Mouse (Mus musculus) mesoderm, embryonic 11.5 days (tissue): ENCODE measurements around the gene Olfr312.
"Not testable (repeated sequence)": the region's sequence is repeated elsewhere in the genome, so short reads cannot be mapped to it uniquely, and the experiment has no call there.

ENCODE experiments used
- DNase-seq: peaks from one replicate; pipeline ENCODE4 v3.0.0-alpha.2; 2012; ENCODE audit warnings: low read depth, low spot score

Gene Olfr312

GRCm38 (mm10) chr11:58828937-58829336, at the start of gene Olfr312:
Gene Olfr312 (plus strand): TSS chr11:58829237.
- DNase-seq, result not testable (repeated sequence)

DNA sequence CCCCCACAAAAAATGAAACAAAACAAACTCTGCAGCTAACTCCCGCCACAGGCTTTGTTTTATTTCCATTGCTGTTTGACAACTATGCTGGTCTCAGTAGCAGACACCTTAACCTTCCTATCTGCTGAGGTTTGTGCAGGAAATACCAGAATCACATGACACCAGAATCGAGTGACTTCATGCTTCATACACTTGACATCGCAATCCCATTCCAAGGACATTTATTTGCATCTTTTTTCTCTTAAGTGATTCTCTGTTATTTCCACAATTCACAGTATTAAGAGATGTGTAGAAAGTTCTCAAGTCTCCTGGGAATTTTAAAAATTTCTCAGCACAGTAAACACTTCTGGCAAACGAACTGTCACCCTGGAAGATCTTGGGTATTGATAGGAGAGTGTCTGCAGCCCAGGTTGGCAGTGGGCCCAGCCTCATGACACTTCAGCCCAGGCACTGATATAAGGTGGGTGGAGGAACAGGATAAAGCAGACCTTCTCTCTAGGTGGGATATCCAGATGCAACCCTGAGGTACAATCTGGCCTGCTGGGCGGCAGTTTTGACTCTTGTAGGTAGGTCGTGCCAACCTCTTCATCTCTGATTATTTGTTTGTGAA, 46.5 kb upstream of the Olfr312 start, which contains the start of gene Olfr314:
Olfr314 (plus strand) TSS at position 473 of the 610 bp plus-strand sequence.
- no peak for DNase-seq

DNA sequence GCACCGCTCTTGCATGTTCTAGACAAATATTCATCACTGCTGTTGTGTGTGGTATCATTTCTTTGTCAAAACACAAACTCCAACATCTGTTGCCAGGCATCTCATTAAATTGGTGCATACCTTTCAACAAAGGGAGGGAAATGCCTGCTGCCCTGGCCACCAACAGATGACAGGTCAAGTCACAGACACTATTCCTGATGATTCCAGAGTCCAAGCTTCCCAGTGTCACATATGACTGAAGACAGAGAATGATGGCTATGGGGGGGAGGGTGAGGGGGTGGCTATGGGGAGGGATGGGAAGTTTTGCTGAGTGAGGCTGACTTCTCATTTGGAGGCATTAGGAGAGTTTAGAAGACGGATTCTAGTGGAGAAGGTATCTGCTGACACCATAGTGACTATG, 44.9 kb upstream of the Olfr312 start:
- DNase-seq, result no peak

DNA sequence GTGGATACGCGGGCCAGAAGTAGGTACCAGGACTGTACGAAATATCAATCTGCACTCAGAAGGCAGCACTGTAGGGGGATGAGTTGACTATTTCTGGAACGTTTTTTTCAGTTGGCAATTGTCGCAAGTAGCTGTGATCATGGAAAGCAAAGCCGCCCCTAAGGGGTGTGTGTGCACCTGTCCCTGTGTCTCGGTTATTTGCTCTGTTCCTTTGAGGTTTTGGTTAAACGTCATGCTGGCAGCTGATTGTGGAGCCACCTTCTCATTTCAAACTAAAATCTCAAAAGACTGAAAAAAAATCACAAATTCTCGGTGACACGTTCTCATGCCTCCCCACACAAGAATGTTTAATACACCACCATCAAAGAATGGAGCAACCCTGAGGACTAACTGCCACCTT, 41.4 kb upstream of the Olfr312 start:
- no peak for DNase-seq

- DNase-seq, result no peak
Observed at GRCm38 (mm10) chr11:58788346-58788745, 40.7 kb upstream of the Olfr312 start.

DNA sequence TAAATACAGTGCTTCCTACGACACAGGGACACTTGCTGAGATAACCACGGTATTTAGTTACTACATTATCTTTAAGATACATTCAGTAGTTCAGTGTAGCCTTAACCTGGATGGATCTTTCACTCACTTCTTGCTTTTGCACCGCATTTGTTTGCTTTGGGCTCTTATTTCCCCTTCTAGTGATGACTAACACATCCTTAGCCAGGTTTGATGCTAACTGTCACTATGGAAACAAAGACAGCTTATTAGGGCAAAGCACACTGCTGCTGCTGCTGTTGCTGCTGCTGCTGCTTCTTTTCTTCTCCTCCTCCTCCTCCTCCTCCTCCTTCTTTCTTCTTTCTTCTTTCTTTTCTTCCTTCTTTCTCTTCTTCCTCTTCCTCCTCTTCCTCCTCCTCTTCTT, 39.5 kb upstream of the Olfr312 start:
- no peak for DNase-seq

- DNase-seq, result no peak
Observed at GRCm38 (mm10) chr11:58790053-58790452, 39.0 kb upstream of the Olfr312 start.

DNA sequence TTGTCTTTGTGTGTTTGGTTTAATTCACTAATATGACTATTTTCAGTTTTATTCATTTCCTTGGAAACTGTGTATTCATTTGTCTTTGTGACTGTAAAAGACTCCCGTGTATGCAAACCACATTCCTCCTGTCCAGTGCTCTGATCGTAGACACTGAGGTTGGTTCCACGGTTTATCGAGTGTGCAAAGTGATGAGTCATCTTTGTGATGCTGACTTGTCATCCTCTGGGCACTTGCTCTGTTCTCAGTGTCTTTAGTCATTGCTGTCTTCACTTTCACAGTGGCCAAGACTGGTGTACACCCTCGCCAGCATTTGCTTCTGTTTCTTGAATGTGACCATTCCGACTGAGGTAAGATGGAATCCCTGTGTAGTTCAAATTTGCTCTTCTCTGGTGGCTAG, 38.4 kb upstream of the Olfr312 start:
- no peak for DNase-seq

GRCm38 (mm10) chr11:58795856-58796255, 33.2 kb upstream of the Olfr312 start:
- DNase-seq, result no peak

- no peak for DNase-seq
Observed at GRCm38 (mm10) chr11:58796850-58797249, 32.2 kb upstream of the Olfr312 start.

DNA sequence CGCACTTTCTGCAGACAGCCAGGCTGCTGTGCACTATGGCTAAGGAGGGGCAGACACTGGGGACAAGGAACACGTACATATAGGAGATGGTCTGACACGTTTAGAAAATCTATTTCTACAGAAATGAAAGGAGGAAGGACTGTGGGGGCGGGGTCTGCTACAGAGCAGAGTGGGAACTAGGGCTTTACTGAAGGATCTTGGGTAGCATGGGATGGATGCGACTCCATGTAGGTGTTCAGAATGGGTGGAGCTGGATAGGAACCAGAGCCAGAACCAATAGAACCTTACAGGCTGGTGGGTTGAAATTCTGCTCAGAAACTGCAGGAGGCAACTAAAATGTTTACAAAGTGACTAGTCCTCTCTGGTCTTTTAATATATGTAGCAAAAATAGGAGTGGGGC, 29.3 kb upstream of the Olfr312 start:
- DNase-seq, result no peak

DNA sequence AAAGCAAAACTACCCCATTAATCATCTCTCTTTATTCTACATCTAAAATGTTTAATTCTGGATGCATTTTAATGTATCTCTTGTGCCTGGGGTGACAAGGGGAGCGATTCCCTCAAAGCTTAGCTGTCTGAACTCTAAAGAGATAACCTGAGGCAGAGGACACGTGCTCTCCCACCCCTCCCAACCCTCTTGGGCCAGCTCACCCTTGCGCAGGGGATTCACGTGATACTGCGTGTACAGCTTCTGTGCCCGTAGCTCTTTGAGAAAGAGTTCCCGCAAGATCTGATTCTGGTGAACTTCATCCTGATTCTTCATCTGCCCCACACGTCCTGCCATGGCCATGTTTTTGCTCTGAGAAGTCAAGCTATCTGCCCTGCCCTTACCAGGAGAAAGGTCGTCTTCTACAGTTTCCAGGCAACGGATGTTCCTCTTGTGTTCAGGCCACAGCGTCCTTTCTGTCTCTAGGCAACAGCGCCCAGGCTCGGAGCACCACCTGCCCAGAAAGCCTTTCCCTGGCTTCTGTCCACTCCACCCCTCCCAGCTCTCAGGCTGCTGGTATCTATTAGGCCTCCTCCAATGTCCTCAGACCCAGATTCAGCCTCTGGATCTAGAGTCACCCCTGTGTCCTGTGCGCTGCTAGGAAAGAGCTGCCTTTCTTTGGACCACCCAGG, 27.3 kb upstream of the Olfr312 start, which contains the start of gene Fam183b:
Fam183b (minus strand) TSS at position 403 of the 671 bp plus-strand sequence.
- peak; percentile 54 for DNase-seq

DNA sequence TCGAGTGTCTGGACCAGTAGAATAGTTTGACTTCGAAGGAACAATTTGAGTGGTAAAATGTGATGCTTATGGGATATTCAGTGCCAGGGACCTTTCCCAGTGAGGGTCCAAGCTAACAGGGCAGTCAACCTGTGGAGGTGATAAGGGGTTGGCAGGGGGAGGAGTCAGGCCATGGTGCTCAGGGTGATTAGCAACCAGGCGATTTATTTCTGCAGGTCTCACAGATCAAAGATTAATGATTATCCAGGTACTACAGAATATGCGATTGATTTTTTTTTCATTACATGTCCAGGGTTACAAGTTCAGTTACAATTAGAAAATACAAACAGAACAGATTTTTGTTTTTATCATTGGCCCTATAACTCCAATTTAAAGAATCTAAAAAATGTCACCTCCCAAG, 25.2 kb upstream of the Olfr312 start:
- DNase-seq, result no peak

DNA sequence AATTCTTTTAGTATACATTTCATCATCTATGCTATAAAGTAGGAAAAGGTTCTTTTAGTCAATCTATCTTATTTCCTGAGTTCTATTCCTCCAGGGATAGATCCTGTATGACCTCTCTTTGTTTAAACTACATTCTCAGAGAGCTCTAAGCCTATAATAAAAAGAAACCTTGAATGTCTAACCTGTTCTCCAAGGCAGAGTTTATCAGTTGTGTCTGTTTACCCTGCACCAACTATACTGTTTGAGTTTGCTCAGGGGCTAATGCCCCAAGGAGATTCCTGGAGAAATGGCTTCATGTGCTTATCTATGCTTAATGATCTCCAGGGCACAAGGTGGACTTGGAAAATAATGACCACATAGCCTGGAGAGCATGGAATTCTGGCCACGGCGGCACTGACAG, 24.6 kb upstream of the Olfr312 start:
- no peak for DNase-seq

- DNase-seq, result no peak
Observed at GRCm38 (mm10) chr11:58812001-58812400, 17.0 kb upstream of the Olfr312 start.

DNA sequence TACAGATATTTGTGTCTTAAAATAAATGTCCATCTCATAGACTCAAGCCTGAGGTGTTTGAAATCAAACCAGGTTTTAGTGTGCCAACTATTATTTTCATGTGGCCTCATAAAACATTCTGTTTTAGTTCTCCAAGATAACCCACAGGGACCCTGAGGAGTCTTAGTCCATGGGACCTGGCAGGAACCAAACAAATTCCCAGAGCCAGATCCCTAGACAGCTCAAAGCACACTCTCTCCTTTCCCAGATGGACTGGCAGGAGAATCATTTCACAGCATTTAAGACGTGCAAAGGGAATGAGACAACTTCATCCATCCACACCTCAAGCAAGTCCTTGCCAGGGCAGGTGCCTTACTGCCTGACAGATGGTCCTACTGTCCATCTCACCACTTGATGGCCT, 14.3 kb upstream of the Olfr312 start, which contains the start of gene Olfr313:
Olfr313 (plus strand) TSS at position 301 of the 400 bp plus-strand sequence.
- DNase-seq, result not testable (repeated sequence)

DNA sequence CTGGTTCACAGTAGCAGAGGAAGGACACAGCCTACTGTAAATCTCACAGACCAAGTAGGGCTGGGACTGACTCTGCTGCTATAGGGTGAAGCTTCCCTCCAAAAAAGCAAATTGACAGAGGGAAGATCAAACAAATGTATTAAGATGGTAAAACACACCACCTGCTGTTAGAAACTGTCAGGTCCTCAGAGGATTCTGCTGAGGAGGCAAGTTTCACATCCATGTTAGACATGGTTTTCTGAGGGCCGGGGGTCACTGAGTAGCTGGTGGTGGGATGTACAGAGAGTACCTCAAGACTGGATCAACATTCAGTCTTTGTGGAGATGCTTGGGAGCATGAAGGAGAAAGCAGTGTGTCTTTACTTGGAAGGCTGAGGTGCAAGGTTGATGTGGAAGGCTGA, 13.4 kb upstream of the Olfr312 start:
- DNase-seq, result no peak

DNA sequence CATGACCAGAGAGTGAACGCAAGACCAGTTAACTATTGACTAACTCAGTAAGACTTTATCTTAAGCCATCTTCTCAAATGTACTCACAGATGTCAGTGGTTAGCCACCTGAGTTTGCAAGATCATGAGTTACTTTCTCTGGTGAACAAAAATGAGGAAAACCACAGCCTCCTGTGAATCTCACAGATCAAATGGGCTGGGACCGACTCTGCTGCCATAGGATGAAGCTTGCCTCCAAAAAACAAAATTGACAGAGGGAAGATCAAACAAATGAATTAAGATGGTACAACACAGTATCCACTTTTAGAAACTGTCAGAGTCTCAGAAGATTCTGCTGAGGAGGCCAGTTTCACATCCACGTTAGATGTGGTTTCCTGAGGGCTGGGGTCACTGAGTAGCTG, 727 bp downstream of the Olfr312 start:
- no peak for DNase-seq

GRCm38 (mm10) chr11:58832541-58832940, 3.5 kb downstream of the Olfr312 start:
- DNase-seq, result not testable (repeated sequence)

GRCm38 (mm10) chr11:58838951-58839350, 9.9 kb downstream of the Olfr312 start, which contains the start of gene Olfr311:
Gene Olfr311 (plus strand): TSS chr11:58839251.
- not testable (repeated sequence) for DNase-seq

DNA sequence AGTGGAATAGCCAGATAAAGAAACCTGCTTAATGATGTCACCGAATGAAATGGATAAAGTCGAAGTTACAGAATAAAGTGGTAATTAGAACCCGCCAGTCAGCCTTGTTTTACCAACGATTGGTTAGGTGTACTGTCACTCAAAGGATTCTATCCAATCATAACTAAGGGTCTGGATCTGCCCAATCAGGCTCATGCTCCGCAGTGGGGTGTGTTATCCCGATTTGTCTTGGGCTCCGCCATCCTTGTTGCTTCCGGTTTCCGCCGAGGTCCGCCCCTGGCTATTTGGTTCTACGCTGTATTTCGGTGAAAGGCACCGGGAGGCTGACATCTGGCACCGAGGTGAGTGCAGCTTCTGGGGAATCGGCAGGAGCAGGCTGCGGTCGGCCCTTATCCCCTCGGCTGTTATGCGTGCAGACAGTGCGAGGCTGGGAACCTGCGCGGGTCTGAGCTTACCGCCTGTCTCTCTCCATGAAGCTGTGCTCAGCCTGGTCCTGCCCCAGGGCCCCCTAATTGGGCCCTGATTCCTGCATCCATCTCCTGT, 18.0 kb downstream of the Olfr312 start, which contains the start of gene Gm12258:
Gm12258 (plus strand) TSS at position 240 of the 543 bp plus-strand sequence.
- DNase-seq, result peak; percentile 99

- no peak for DNase-seq
Observed at GRCm38 (mm10) chr11:58847636-58848035, 18.6 kb downstream of the Olfr312 start.

DNA sequence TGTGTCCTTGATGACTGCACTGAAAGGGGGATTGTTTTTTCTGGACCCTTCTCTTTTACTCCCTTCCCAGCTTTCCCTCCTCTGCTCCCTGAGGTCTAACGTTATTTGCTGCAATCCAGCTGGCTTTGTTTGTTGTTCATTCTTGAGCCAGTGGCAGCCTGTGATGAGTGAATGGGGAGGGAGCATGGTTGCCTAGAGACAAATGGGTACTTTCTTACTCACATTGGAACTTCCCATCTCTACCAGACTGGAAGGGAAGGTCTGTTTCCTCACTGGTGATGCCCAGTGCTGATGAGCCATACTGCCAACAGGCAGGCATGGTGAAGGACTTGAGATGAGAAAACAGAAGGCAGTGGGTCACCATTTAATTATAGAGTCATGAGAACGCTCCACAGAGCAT, 20.7 kb downstream of the Olfr312 start:
- DNase-seq, result no peak
